Mouse (Mus musculus): ENCODE data around the gene Gli2.

- no peak for TF ChIP-seq CTCF (IDR thresholded peaks at IDR 0.05; ENCODE audit: low read depth, low read length)
- no peak for TF ChIP-seq POLR2A (IDR thresholded peaks at IDR 0.05; ENCODE audit: borderline replicate concordance, low read depth, low read length)
These were observed 179.9 kb downstream of the Gli2 start for GRCm38 (mm10) chr1:118873559-118873958.
